Mouse (Mus musculus): ENCODE measurements around the gene Dennd4a.

- TF ChIP-seq CTCF (IDR thresholded peaks at IDR 0.05; ENCODE audit: low read depth) (no peak), EP300 (optimal IDR thresholded peaks at IDR 0.05) (no peak)
Measured at GRCm38 (mm10) chr9:64769911-64770310, 41.2 kb upstream of the Dennd4a start.

Measured in stomach, postnatal 0 days (tissue).